Mouse (Mus musculus): Measurements from ENCODE around the gene Rin2. TPM values are rescaled to one million over a fixed set of nuclear protein-coding genes. Genes with fewer than 3 reads are reported as not detected.

Gene Rin2
- total and polyA plus RNA-seq, 3 experiments, result 0.44 TPM; not detected in 2

DNA sequence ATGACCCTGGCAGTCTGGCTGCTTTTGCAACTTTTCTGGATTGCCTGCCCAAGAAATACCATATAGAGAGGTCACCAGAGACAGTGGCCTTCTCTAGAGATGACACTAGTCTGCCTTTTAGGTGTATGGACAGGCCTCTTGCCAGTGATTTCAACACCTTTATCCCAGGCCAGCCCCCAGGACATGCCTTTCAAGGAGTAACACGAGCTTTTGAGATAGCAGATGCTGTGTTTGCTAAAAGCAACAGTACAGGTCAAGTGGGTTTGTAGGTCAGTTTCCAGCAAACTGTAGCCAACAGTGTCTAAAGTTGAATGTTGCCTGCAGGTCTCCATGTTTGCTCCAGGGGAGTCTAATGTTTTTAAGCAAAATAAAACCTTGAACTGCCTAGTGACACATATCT lies 118.7 kb downstream of the Rin2 start:
- DNase-seq (ENCODE audit: low spot score), result no peak

GRCm38 (mm10) chr2:145794318-145794954 lies 119.4 kb downstream of the Rin2 start:
- no peak for ATAC-seq (ENCODE audit: extremely low read depth, insufficient number of reproducible peaks, low FRiP score, poor library complexity, severe bottlenecking)

More for the DNA sequence above, 118.7 kb downstream of the Rin2 start:
- ATAC-seq (ENCODE audit: extremely low read depth, insufficient number of reproducible peaks, low FRiP score, poor library complexity, severe bottlenecking), result no peak
- Histone ChIP-seq H3K27me3 (ENCODE audit: insufficient read depth, low read length) (no peaks in the 10 kb centered on the region), H3K4me3 (ENCODE audit: low read depth, low read length) (no peak overlapping the region), H3K4me1 (ENCODE audit: insufficient read depth, low read depth, low read length) (no peaks in the 10 kb centered on the region), H3K36me3 (replicated peaks) (no peaks in the 10 kb centered on the region), H3K9me3 (replicated peaks) (peaks cover 53% of the 10 kb centered on the region)
- TF ChIP-seq POLR2AphosphoS5 (IDR thresholded peaks at IDR 0.05; ENCODE audit: insufficient replicate concordance, low read depth, low read length), result no peak
- TF ChIP-seq TAL1 (conservative IDR thresholded peaks at IDR 0.05; ENCODE audit: low read depth, low read length), result no peak
- no peak for TF ChIP-seq CTCF (IDR thresholded peaks at IDR 0.05; ENCODE audit: low read depth, low read length)
- TF ChIP-seq GATA2 (IDR thresholded peaks at IDR 0.05; ENCODE audit: borderline replicate concordance, low read depth, low read length), result no peak
- no peak for TF ChIP-seq GATA1 (IDR thresholded peaks at IDR 0.05; ENCODE audit: borderline replicate concordance, low read length)

DNA sequence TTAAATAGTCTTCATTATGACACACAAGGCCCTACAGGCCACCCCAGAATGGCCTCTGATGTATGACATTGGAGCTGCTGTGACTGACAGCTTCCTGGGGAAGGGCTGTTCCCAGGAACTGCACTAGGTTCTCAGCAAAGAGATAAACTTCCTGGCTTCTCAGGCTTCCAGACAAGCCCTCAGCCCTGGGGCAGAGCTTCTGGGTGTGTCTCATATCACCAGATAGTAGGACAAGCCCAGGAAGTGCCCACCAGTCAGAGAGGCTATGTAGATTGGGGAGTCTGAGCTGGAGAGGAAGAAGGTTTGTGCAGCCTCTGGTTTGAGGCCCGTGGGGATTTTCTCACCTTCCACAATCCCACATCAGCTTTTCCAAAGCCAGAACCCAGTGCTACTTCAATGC lies 122.8 kb downstream of the Rin2 start:
- no peak for ATAC-seq (ENCODE audit: extremely low read depth, insufficient number of reproducible peaks, low FRiP score, poor library complexity, severe bottlenecking)
- TF ChIP-seq GATA2 (IDR thresholded peaks at IDR 0.05; ENCODE audit: borderline replicate concordance, low read depth, low read length) (no peak), TAL1 (conservative IDR thresholded peaks at IDR 0.05; ENCODE audit: low read depth, low read length) (no peak), GATA1 (IDR thresholded peaks at IDR 0.05; ENCODE audit: borderline replicate concordance, low read length) (no peak)
- no peak overlapping the region for H3K4me3 ChIP-seq (ENCODE audit: low read depth, low read length)
- no peaks in the 10 kb centered on the region for H3K27me3 ChIP-seq (ENCODE audit: insufficient read depth, low read length)
- no peaks in the 10 kb centered on the region for H3K4me1 ChIP-seq (ENCODE audit: insufficient read depth, low read depth, low read length)
- no peaks in the 10 kb centered on the region for H3K36me3 ChIP-seq (replicated peaks)
- no peak for DNase-seq (ENCODE audit: low spot score)
- H3K9me3 ChIP-seq (replicated peaks), result peaks cover 61% of the 10 kb centered on the region

More at GRCm38 (mm10) chr2:145794318-145794954, 119.4 kb downstream of the Rin2 start:
- TF ChIP-seq GATA2 (IDR thresholded peaks at IDR 0.05; ENCODE audit: borderline replicate concordance, low read depth, low read length) (no peak), GATA1 (IDR thresholded peaks at IDR 0.05; ENCODE audit: borderline replicate concordance, low read length) (no peak), CTCF (IDR thresholded peaks at IDR 0.05; ENCODE audit: low read depth, low read length) (no peak), TAL1 (conservative IDR thresholded peaks at IDR 0.05; ENCODE audit: low read depth, low read length) (no peak), POLR2AphosphoS5 (IDR thresholded peaks at IDR 0.05; ENCODE audit: insufficient replicate concordance, low read depth, low read length) (no peak)
- Histone ChIP-seq H3K27me3 (ENCODE audit: insufficient read depth, low read length) (no peaks in the 10 kb centered on the region), H3K9me3 (replicated peaks) (peaks cover 57% of the 10 kb centered on the region), H3K4me1 (ENCODE audit: insufficient read depth, low read depth, low read length) (no peaks in the 10 kb centered on the region), H3K4me3 (ENCODE audit: low read depth, low read length) (no peak overlapping the region), H3K36me3 (replicated peaks) (no peaks in the 10 kb centered on the region)
- DNase-seq (ENCODE audit: low spot score), result no peak

- H3K9me3 ChIP-seq (replicated peaks), result peaks cover 59% of the 10 kb centered on the region
- H3K4me3 ChIP-seq (ENCODE audit: low read depth, low read length), result no peak overlapping the region
- no peak for TF ChIP-seq POLR2AphosphoS5 (IDR thresholded peaks at IDR 0.05; ENCODE audit: insufficient replicate concordance, low read depth, low read length)
- TF ChIP-seq GATA2 (IDR thresholded peaks at IDR 0.05; ENCODE audit: borderline replicate concordance, low read depth, low read length), result no peak
- no peak for TF ChIP-seq TAL1 (conservative IDR thresholded peaks at IDR 0.05; ENCODE audit: low read depth, low read length)
- H3K4me1 ChIP-seq (ENCODE audit: insufficient read depth, low read depth, low read length), result no peaks in the 10 kb centered on the region
- DNase-seq (ENCODE audit: low spot score) (no peak), ATAC-seq (ENCODE audit: extremely low read depth, insufficient number of reproducible peaks, low FRiP score, poor library complexity, severe bottlenecking) (no peak)
- H3K27me3 ChIP-seq (ENCODE audit: insufficient read depth, low read length), result no peaks in the 10 kb centered on the region
- H3K36me3 ChIP-seq (replicated peaks), result no peaks in the 10 kb centered on the region
These were observed 123.9 kb downstream of the Rin2 start for GRCm38 (mm10) chr2:145798954-145799353.

DNA sequence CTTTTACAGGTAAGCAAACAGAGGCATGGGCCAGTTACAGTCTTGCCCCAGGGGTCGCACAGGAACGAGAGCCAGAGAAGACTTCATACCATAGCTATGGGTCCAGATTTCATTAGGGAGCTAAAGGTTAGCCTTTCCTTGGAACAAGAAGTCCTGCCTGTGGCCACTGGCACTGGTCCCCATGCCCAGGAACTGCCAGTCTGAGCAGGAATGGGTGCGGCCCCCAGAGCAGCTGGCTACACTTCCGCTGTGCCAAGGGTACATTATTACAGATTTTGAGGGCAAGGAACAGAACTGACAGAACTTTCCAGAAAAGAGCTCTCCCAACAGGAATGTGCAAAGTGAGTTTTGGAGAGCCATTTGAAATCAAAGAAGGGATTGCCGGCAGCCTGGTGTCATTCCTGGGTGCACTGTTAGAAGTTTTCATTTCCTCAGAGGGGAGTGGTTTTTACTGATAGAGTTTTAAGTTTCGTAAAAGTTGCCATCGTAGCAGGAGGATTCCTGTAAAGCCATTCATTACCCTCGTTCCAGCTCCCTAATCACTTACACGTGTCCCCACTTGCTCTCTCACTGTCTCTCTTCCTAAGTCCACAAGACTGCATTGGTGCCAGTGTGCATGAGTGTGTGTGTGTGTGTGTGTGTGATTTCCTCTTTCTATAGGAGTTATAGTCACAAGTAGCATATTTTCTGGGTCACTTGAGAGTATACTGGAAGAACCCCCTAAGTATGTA lies 126.5 kb downstream of the Rin2 start:
- no peaks in the 10 kb centered on the region for H3K4me1 ChIP-seq (ENCODE audit: insufficient read depth, low read depth, low read length)
- H3K27me3 ChIP-seq (ENCODE audit: insufficient read depth, low read length), result no peaks in the 10 kb centered on the region
- no peak for ATAC-seq (ENCODE audit: extremely low read depth, insufficient number of reproducible peaks, low FRiP score, poor library complexity, severe bottlenecking)
- no peaks in the 10 kb centered on the region for H3K36me3 ChIP-seq (replicated peaks)
- no peak overlapping the region for H3K4me3 ChIP-seq (ENCODE audit: low read depth, low read length)
- no peak for DNase-seq (ENCODE audit: low spot score)
- H3K9me3 ChIP-seq (replicated peaks), result peaks cover 55% of the 10 kb centered on the region
- TF ChIP-seq CTCF (IDR thresholded peaks at IDR 0.05; ENCODE audit: low read depth, low read length) (no peak), TAL1 (conservative IDR thresholded peaks at IDR 0.05; ENCODE audit: low read depth, low read length) (no peak), POLR2AphosphoS5 (IDR thresholded peaks at IDR 0.05; ENCODE audit: insufficient replicate concordance, low read depth, low read length) (no peak), GATA2 (IDR thresholded peaks at IDR 0.05; ENCODE audit: borderline replicate concordance, low read depth, low read length) (no peak)

- Histone ChIP-seq H3K4me3 (ENCODE audit: low read depth, low read length) (no peak overlapping the region), H3K4me1 (ENCODE audit: insufficient read depth, low read depth, low read length) (no peaks in the 10 kb centered on the region), H3K27me3 (ENCODE audit: insufficient read depth, low read length) (no peaks in the 10 kb centered on the region), H3K36me3 (replicated peaks) (no peaks in the 10 kb centered on the region), H3K9me3 (replicated peaks) (peaks cover 58% of the 10 kb centered on the region)
- TF ChIP-seq GATA1 (IDR thresholded peaks at IDR 0.05; ENCODE audit: borderline replicate concordance, low read length) (no peak), POLR2AphosphoS5 (IDR thresholded peaks at IDR 0.05; ENCODE audit: insufficient replicate concordance, low read depth, low read length) (no peak)
- DNase-seq (ENCODE audit: low spot score) (no peak), ATAC-seq (ENCODE audit: extremely low read depth, insufficient number of reproducible peaks, low FRiP score, poor library complexity, severe bottlenecking) (no peak)
These were observed 127.6 kb downstream of the Rin2 start for GRCm38 (mm10) chr2:145802626-145803025.

All from G1E (cell line).